Mouse (Mus musculus) liver, postnatal 0 days (tissue): Measurements from ENCODE around the gene Parp3.

ENCODE experiments used
- CTCF ChIP-seq: sonication (generic); IDR thresholded peaks from 2 replicates; pipeline ENCODE4 v1.5.1; 2016; ENCODE audit warnings: antibody characterized with exemption, low read depth
- EP300 ChIP-seq: IDR thresholded peaks from 2 replicates; pipeline ENCODE4 v1.6.1; 2016; ENCODE audit warnings: antibody characterized with exemption, low read depth, mild to moderate bottlenecking

DNA sequence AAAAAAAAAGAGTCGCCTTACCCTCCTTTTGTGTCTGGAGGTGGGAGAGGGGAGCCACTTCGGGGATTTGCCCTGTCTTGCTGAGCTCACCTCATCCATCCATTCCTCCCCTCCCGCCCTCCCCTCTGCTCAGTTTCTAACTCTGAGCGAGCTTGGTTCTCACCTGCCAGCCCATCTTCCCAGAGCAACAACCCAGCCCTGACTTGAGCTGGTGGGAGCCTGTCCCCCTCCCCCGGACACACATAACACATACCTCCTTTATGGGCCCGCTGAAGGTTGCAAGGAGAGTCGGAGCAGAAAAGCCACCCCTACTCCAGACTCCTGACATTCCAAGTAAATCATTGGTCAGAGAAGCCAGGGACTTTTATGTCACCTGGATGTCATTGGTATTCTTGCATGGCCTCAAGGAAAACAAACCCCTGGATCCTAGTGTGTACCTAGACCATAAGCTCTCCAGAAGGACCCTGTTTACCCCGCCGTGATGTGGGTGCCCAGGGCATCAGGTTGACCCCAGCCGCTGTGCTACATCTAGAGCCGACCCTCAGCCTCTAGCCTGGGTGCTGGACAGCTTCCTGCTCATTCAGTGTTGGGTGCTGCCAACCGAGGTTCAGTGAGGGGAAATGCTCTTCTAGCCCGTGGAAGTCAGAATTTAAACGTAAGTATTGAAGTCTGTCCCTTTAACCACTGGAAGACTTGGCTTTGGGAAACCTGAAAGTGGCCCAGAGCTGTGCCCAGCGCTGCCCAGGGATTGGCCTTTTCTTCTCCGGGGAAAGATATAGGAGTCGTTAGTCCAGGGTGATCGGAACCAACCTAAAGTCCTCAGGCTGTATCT lies 55.5 kb downstream of the Parp3 start:
- TF ChIP-seq CTCF (no peak), EP300 (no peak)
